Mouse (Mus musculus): ENCODE measurements around the gene Zfp729a. TPM values are rescaled to one million over a fixed set of nuclear protein-coding genes. Genes with fewer than 3 reads are reported as not detected.

Gene Zfp729a
- polyA plus RNA-seq, 1 experiment, result 8.7 TPM

DNA sequence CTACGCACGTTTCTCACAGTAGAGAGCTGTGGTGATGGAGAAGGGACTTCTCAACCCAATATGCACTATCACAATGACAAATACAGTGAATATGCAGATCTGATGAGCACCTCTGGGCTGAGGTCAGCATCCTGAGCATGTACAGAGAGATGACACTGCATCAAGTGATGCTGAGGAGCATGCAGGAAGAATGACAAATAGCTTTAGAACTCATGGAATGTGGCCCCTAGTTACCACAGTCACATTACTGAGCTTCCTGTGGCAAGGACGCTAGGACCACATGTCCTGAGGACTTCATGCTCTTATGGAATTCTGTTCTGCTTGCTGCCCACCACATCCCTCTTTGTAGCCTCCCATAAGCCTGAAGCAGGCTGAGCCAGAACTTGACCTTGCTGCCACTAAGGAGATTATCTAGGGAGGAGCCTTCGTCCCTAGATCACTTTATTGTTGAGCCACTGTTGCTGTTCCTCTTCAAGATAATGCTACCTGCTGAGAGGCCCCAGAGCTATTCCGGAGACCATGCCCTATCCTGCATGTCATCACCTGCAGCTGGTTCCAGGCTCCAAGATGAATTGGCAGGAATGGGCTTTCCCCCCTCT is 64.9 kb downstream of the Zfp729a start:
- Histone ChIP-seq H3K27ac (ENCODE audit: control insufficient read depth, insufficient read depth, low read depth, low read length, poor library complexity) (no peak overlapping the region), H3K4me3 (replicated peaks; ENCODE audit: control insufficient read depth, low read depth, low read length) (no peak overlapping the region), H3K4me1 (ENCODE audit: control insufficient read depth, insufficient read depth, low read length) (no peaks in the 10 kb centered on the region)
- 75% methylated on average over 5 of the region's 5 CpGs for WGBS
- TF ChIP-seq CTCF (IDR thresholded peaks at IDR 0.05; ENCODE audit: control insufficient read depth, insufficient read depth, low read length) (no peak), POLR2A (IDR thresholded peaks at IDR 0.05; ENCODE audit: borderline replicate concordance, control insufficient read depth, low read depth, low read length) (no peak)

Other genes starting within 250 kb of the Zfp729a start
- 3.2 and 13.3 TPM in 2 replicates for gene Zfp429, start 238.0 kb downstream of the Zfp729a start, polyA plus RNA-seq (2011; ENCODE audit: insufficient read depth, insufficient read length, low replicate concordance, missing spikeins)
- gene Zfp459, start 216.4 kb downstream of the Zfp729a start, polyA plus RNA-seq (2011; ENCODE audit: insufficient read depth, insufficient read length, low replicate concordance, missing spikeins), result 0.50 and 3.4 TPM in 2 replicates
- 3.5 and 10.9 TPM in 2 replicates for gene Zfp874a, start 186.2 kb downstream of the Zfp729a start, polyA plus RNA-seq (2011; ENCODE audit: insufficient read depth, insufficient read length, low replicate concordance, missing spikeins)
- gene Zfp874b, start 153.5 kb downstream of the Zfp729a start, polyA plus RNA-seq (2011; ENCODE audit: insufficient read depth, insufficient read length, low replicate concordance, missing spikeins), result 4.4 and 5.8 TPM in 2 replicates
- gene Zfp58, start 137.2 kb downstream of the Zfp729a start, polyA plus RNA-seq (2011; ENCODE audit: insufficient read depth, insufficient read length, low replicate concordance, missing spikeins), result 1.8 and 6.7 TPM in 2 replicates
- not detected in 2 replicates for gene Gm26965, start 111.6 kb downstream of the Zfp729a start, polyA plus RNA-seq (2011; ENCODE audit: insufficient read depth, insufficient read length, low replicate concordance, missing spikeins)
- 6.6 and 8.2 TPM in 2 replicates for gene Zfp87, start 111.6 kb downstream of the Zfp729a start, polyA plus RNA-seq (2011; ENCODE audit: insufficient read depth, insufficient read length, low replicate concordance, missing spikeins)
- gene Zfp748, start 84.0 kb downstream of the Zfp729a start, polyA plus RNA-seq (2011; ENCODE audit: insufficient read depth, insufficient read length, low replicate concordance, missing spikeins), result 1.6 and 2.5 TPM in 2 replicates
- gene Zfp729b, start 28.1 kb downstream of the Zfp729a start, polyA plus RNA-seq (2011; ENCODE audit: insufficient read depth, insufficient read length, low replicate concordance, missing spikeins), result 1.7 and 4.1 TPM in 2 replicates
- gene Gm49345, start within 50 bp of the Zfp729a start, polyA plus RNA-seq (2011; ENCODE audit: insufficient read depth, insufficient read length, low replicate concordance, missing spikeins), result not detected in 2 replicates
- 1.9 and 11.3 TPM in 2 replicates for gene Zfp738, start 49.3 kb upstream of the Zfp729a start, polyA plus RNA-seq (2011; ENCODE audit: insufficient read depth, insufficient read length, low replicate concordance, missing spikeins)
- gene Zfp65, start 91.4 kb upstream of the Zfp729a start, polyA plus RNA-seq (2011; ENCODE audit: insufficient read depth, insufficient read length, low replicate concordance, missing spikeins), result 2.2 and 4.5 TPM in 2 replicates
- gene Zfp85, start 117.4 kb upstream of the Zfp729a start, polyA plus RNA-seq (2011; ENCODE audit: insufficient read depth, insufficient read length, low replicate concordance, missing spikeins), result 0.92 and 1.0 TPM in 2 replicates
- 1.8 and 2.5 TPM in 2 replicates for gene Zfp493, start 141.9 kb upstream of the Zfp729a start, polyA plus RNA-seq (2011; ENCODE audit: insufficient read depth, insufficient read length, low replicate concordance, missing spikeins)
- 1.4 and 2.8 TPM in 2 replicates for gene Zfp273, start 175.9 kb upstream of the Zfp729a start, polyA plus RNA-seq (2011; ENCODE audit: insufficient read depth, insufficient read length, low replicate concordance, missing spikeins)
- gene Gm10037, start 193.3 kb upstream of the Zfp729a start, polyA plus RNA-seq (2011; ENCODE audit: insufficient read depth, insufficient read length, low replicate concordance, missing spikeins), result 10.4 TPM in 1 of 2 replicates, not detected in the other
- not detected in 2 replicates for gene BC048507, start 225.5 kb upstream of the Zfp729a start, polyA plus RNA-seq (2011; ENCODE audit: insufficient read depth, insufficient read length, low replicate concordance, missing spikeins)